Mouse (Mus musculus): ENCODE measurements at regions not wholly inside any gene's neighbourhood (a gene's known extent, or its start where the extent isn't known, plus 50 kb on each side); places are given as distances from the start of the nearest gene placed in this dataset.

GRCm38 (mm10) chr13:42244240-42245086 lies 56.8 kb upstream of the Edn1 start:
- H3K27ac ChIP-seq = no peak overlapping the region
- no peaks in the 10 kb centered on the region for H3K36me3 ChIP-seq
- no peak overlapping the region for H3K4me3 ChIP-seq
- no peaks in the 10 kb centered on the region for H3K27me3 ChIP-seq
- ATAC-seq (replicated peaks; ENCODE audit: insufficient number of reproducible peaks, insufficient read depth, low FRiP score, low read depth) = 0 out of 2 replicates have a peak, but pooled peaks have one; percentile 39
- whole genome bisulfite sequencing = 44% methylated on average over 7 of the region's 7 CpGs
- H3K4me2 ChIP-seq = no peak overlapping the region
- H3K9me3 ChIP-seq (replicated peaks) = no peaks in the 10 kb centered on the region
- peaks cover 21% of the 10 kb centered on the region for H3K4me1 ChIP-seq (replicated peaks)
- no peak overlapping the region for H3K9ac ChIP-seq

- no peaks in the 10 kb centered on the region for H3K36me3 ChIP-seq
- ATAC-seq (replicated peaks; ENCODE audit: insufficient number of reproducible peaks, insufficient read depth, low FRiP score, low read depth) = no peak
- peak overlapping the region; percentile 1 for H3K27ac ChIP-seq
- H3K4me1 ChIP-seq (replicated peaks) = peaks cover 21% of the 10 kb centered on the region
- 31% methylated on average over 11 of the region's 11 CpGs for WGBS
- H3K9ac ChIP-seq = no peak overlapping the region
- no peaks in the 10 kb centered on the region for H3K9me3 ChIP-seq (replicated peaks)
- H3K4me2 ChIP-seq = peak overlapping the region; percentile 23; the same call in 1 of the 2 replicates
- no peaks in the 10 kb centered on the region for H3K27me3 ChIP-seq
- no peak overlapping the region; the same call in 1 of the 2 replicates for H3K4me3 ChIP-seq
Measured at GRCm38 (mm10) chr13:42245753-42246409, 55.4 kb upstream of the Edn1 start.

Data from heart, embryonic 15.5 days (tissue).